Mouse (Mus musculus) intestine, embryonic 16.5 days (tissue): ENCODE measurements around the gene Litaf. TPM values are rescaled to one million over a fixed set of nuclear protein-coding genes. Genes with fewer than 3 reads are reported as not detected.
"Not testable (repeated sequence)": the region's sequence is repeated elsewhere in the genome, so short reads cannot be mapped to it uniquely, and the experiment has no call there.

Experiments
- ATAC-seq: fragments of 200-750 bp; cut with Nextera tagmentation; 2 replicates; pipeline ENCODE4 v1.8.0; 2017; ENCODE audit warnings: moderate TSS enrichment, moderate library complexity
- H3K27ac ChIP-seq: fragments of 300-500 bp; sonication (generic); 2 replicates; pipeline ENCODE4 v1.5.1; 2014; ENCODE audit warnings: mild to moderate bottlenecking, low read length
- H3K27me3 ChIP-seq: fragments of 300-500 bp; sonication (generic); replicated peaks from 2 replicates; pipeline ENCODE4 v1.6.1; 2014; ENCODE audit warnings: low read length, control low read depth, mixed read lengths; ENCODE audit not compliant: control insufficient read depth, insufficient read depth
- H3K36me3 ChIP-seq: fragments of 300-500 bp; sonication (generic); 2 replicates; pipeline ENCODE4 v1.6.1; 2014; ENCODE audit warnings: low read length, control low read depth; ENCODE audit not compliant: control insufficient read depth, insufficient read depth
- H3K4me1 ChIP-seq: fragments of 300-500 bp; sonication (generic); 2 replicates; pipeline ENCODE4 v1.6.1; 2014; ENCODE audit warnings: low read length, control low read depth, mixed read lengths; ENCODE audit not compliant: control insufficient read depth, insufficient read depth
- H3K4me2 ChIP-seq: fragments of 300-500 bp; sonication (generic); 2 replicates; pipeline ENCODE4 v1.6.1; 2014; ENCODE audit warnings: low read depth, low read length, control low read depth
- H3K4me3 ChIP-seq: fragments of 300-500 bp; sonication (generic); 2 replicates; pipeline ENCODE4 v1.5.1; 2014; ENCODE audit warnings: mild to moderate bottlenecking, low read length
- H3K9ac ChIP-seq: fragments of 300-500 bp; sonication (generic); 2 replicates; pipeline ENCODE4 v1.6.1; 2014; ENCODE audit warnings: low read depth, low read length
- H3K9me3 ChIP-seq: fragments of 300-500 bp; sonication (generic); 2 replicates; pipeline ENCODE4 v1.6.1; 2016; ENCODE audit warnings: low read length, control low read depth; ENCODE audit not compliant: control insufficient read depth
- WGBS: fragments of 180-500 bp; shearing (Covaris S2); extraction: QIAGEN DNeasy Blood & Tissue Kit; methylation state at CpG from one replicate; pipeline ENCODE4 v1.1.7; 2014; 5-methylcytosine and 5-hydroxymethylcytosine counted together
- polyA plus RNA-seq: library from polyadenylated mRNA; unstranded; fragments of >200 nt; fragmentation: Nextera tagmentation; extraction: Ambion mirVana; gene quantifications from 2 replicates; pipeline ENCODE4 v1.2.1, GENCODE M21; 2015

Litaf gene
- polyA plus RNA-seq, 1 experiment from 2014 or later, result 110 TPM

DNA sequence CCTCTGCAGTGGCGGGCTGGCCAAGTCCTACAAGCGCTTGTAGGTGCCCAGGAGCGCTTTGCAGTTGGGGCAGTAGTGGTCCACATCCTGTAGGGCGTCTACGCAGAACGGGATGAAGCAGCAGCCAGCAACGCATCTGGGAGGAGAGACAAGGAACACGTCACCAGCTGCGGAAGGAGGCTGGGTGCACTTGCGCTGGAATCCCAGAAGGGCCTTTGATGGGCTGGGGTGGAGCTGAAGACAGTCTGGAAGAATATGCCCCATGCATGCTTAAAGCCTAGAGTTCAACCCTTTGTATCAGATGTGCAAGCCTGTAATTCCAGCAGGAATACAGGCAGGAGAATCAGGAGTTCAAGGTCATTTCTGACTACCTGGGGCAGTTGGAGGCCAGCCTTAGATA, 105.0 kb downstream of the Litaf start:
- no peaks in the 10 kb centered on the region for H3K27me3 ChIP-seq
- H3K36me3 ChIP-seq, result peaks cover 19% of the 10 kb centered on the region
- H3K9ac ChIP-seq, result no peak overlapping the region
- 92% methylated on average over 10 of the region's 10 CpGs for WGBS
- H3K4me1 ChIP-seq, result no peaks in the 10 kb centered on the region
- H3K4me2 ChIP-seq, result no peak overlapping the region
- H3K9me3 ChIP-seq, result no peaks in the 10 kb centered on the region
- H3K27ac ChIP-seq, result no peak overlapping the region
- H3K4me3 ChIP-seq, result no peak overlapping the region
- no peak for ATAC-seq

GRCm38 (mm10) chr16:10958763-10959440, 107.1 kb downstream of the Litaf start:
- no peak for ATAC-seq
- H3K27ac ChIP-seq, result no peak overlapping the region
- 76% methylated on average over 7 of the region's 7 CpGs for WGBS
- peaks cover 19% of the 10 kb centered on the region for H3K36me3 ChIP-seq
- H3K9ac ChIP-seq, result no peak overlapping the region
- H3K4me2 ChIP-seq, result no peak overlapping the region
- H3K4me3 ChIP-seq, result no peak overlapping the region
- no peaks in the 10 kb centered on the region for H3K4me1 ChIP-seq
- no peaks in the 10 kb centered on the region for H3K9me3 ChIP-seq
- H3K27me3 ChIP-seq, result no peaks in the 10 kb centered on the region

- H3K27ac ChIP-seq, H3K9me3 ChIP-seq, H3K27me3 ChIP-seq, H3K9ac ChIP-seq, H3K4me3 ChIP-seq, ATAC-seq, H3K4me1 ChIP-seq, H3K4me2 ChIP-seq: not testable (repeated sequence)
- peaks cover 15% of the 10 kb centered on the region for H3K36me3 ChIP-seq
- 94% methylated on average over 12 of the region's 12 CpGs for WGBS
Measured at GRCm38 (mm10) chr16:10958307-10958706, 107.7 kb downstream of the Litaf start.

- WGBS, result 73% methylated on average over 3 of the region's 3 CpGs
Measured at GRCm38 (mm10) chr16:10957794-10958193, 108.2 kb downstream of the Litaf start.

DNA sequence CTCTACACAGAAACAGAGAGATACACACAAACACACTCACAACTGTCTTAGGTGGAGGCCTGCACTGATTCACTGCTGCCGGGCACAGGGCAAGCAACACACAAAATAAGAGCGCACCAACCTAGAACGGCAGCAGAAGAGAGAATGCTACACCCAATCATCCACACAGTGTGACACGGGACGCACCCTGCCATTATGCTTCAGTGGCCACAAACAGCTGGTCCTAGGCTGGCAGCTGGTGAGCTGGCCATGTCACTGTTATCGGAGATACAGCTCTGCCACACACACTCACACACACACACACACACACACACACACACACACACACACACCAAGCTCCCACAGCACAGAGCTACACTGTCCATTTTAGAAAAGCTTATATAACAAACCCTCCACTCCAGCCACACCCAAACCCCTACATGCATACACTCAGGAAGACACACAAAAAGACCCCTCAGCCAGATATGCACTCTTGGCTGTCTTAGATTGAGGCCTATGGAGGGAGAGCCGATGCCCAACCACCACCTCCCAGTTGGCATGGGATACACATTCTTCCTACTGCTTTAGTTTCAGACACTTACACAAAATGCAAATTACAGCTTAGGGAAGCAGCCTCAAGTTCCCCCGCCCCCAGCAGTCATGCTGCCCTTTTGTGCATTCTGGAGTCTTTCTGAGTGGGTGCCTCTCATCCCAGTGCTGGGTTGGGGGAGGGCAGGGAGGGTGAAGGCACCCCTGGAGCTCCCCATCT, 108.8 kb downstream of the Litaf start:
- ATAC-seq, result no peak
- H3K27ac ChIP-seq, result no peak overlapping the region
- no peak overlapping the region for H3K4me2 ChIP-seq
- no peak overlapping the region for H3K9ac ChIP-seq
- H3K36me3 ChIP-seq, result peaks cover 11% of the 10 kb centered on the region
- WGBS, result 80% methylated on average over 8 of the region's 8 CpGs
- H3K4me3 ChIP-seq, result no peak overlapping the region
- H3K27me3 ChIP-seq, result no peaks in the 10 kb centered on the region
- no peaks in the 10 kb centered on the region for H3K4me1 ChIP-seq
- H3K9me3 ChIP-seq, result no peaks in the 10 kb centered on the region

More at GRCm38 (mm10) chr16:10957794-10958193, 108.2 kb downstream of the Litaf start:
- H3K4me1 ChIP-seq, result no peaks in the 10 kb centered on the region
- no peak overlapping the region for H3K4me2 ChIP-seq
- no peak overlapping the region for H3K27ac ChIP-seq
- ATAC-seq, result no peak
- H3K27me3 ChIP-seq, result no peaks in the 10 kb centered on the region
- no peak overlapping the region for H3K4me3 ChIP-seq
- no peaks in the 10 kb centered on the region for H3K9me3 ChIP-seq
- peaks cover 15% of the 10 kb centered on the region for H3K36me3 ChIP-seq
- no peak overlapping the region for H3K9ac ChIP-seq

GRCm38 (mm10) chr16:10955078-10955477, 110.9 kb downstream of the Litaf start:
- peaks cover 5% of the 10 kb centered on the region for H3K36me3 ChIP-seq
- no peaks in the 10 kb centered on the region for H3K9me3 ChIP-seq
- no peak overlapping the region for H3K4me3 ChIP-seq
- H3K27ac ChIP-seq, result no peak overlapping the region
- H3K9ac ChIP-seq, result no peak overlapping the region
- no peak for ATAC-seq
- WGBS, result 85% methylated on average over 4 of the region's 4 CpGs
- no peaks in the 10 kb centered on the region for H3K4me1 ChIP-seq
- H3K27me3 ChIP-seq, result no peaks in the 10 kb centered on the region
- no peak overlapping the region for H3K4me2 ChIP-seq

GRCm38 (mm10) chr16:10952881-10953280, 113.1 kb downstream of the Litaf start:
- H3K27ac ChIP-seq, result no peak overlapping the region
- no peaks in the 10 kb centered on the region for H3K36me3 ChIP-seq
- ATAC-seq, result no peak
- H3K9me3 ChIP-seq, result no peaks in the 10 kb centered on the region
- no peaks in the 10 kb centered on the region for H3K27me3 ChIP-seq
- no peaks in the 10 kb centered on the region for H3K4me1 ChIP-seq
- no peak overlapping the region for H3K4me3 ChIP-seq
- WGBS, result 90% methylated on average over 3 of the region's 3 CpGs
- H3K9ac ChIP-seq, result no peak overlapping the region
- no peak overlapping the region for H3K4me2 ChIP-seq

DNA sequence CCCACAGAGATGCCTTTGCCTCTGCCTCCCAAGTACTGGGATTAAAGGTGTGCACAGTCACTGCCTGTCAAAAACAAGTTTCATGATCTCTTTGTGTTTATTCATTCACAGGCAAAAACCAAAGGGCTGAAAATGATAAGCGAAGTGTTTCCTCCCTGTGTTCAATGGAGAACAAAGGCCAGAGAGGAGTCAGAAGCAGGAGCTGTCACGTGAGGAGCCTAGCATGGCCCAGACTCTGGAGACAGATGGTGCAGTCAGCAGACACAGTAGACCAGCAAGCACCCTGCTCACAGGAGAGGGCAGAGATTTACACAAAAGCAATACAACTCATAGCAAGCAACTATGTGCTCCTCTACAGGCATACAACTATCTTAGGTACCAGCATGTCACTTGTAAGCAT, 113.9 kb downstream of the Litaf start:
- Histone ChIP-seq H3K27ac (no peak overlapping the region), H3K9me3 (no peaks in the 10 kb centered on the region), H3K9ac (no peak overlapping the region), H3K4me3 (no peak overlapping the region), H3K4me2 (no peak overlapping the region), H3K27me3 (no peaks in the 10 kb centered on the region), H3K4me1 (no peaks in the 10 kb centered on the region), H3K36me3 (no peaks in the 10 kb centered on the region)
- WGBS, result 50% methylated on average over 2 of the region's 2 CpGs
- no peak for ATAC-seq

- no peak overlapping the region for H3K4me2 ChIP-seq
- no peaks in the 10 kb centered on the region for H3K9me3 ChIP-seq
- no peak overlapping the region for H3K27ac ChIP-seq
- no peaks in the 10 kb centered on the region for H3K36me3 ChIP-seq
- no peak for ATAC-seq
- no peaks in the 10 kb centered on the region for H3K27me3 ChIP-seq
- H3K4me1 ChIP-seq, result no peaks in the 10 kb centered on the region
- no peak overlapping the region for H3K4me3 ChIP-seq
- no peak overlapping the region for H3K9ac ChIP-seq
- WGBS, result 11% methylated on average over 3 of the region's 3 CpGs
Measured at GRCm38 (mm10) chr16:10951581-10951980, 114.4 kb downstream of the Litaf start.
